Mouse (Mus musculus) forebrain, embryonic 16.5 days (tissue): Measurements from ENCODE around the gene Poldip3. TPM values are rescaled to one million over a fixed set of nuclear protein-coding genes. Genes with fewer than 3 reads are reported as not detected.

Experiments
- ATAC-seq: fragments of 200-750 bp; cut with Nextera tagmentation; 2 replicates; pipeline ENCODE4 v1.8.0; 2017; ENCODE audit warnings: mild to moderate bottlenecking, moderate library complexity
- H3K27ac ChIP-seq: fragments of 300-500 bp; sonication (generic); 2 replicates; pipeline ENCODE4 v1.5.1; 2014; ENCODE audit warnings: low read length, control low read depth
- H3K27me3 ChIP-seq: fragments of 300-500 bp; sonication (generic); replicated peaks from 2 replicates; pipeline ENCODE4 v1.6.1; 2014; ENCODE audit warnings: low read length; ENCODE audit not compliant: control insufficient read depth, insufficient read depth
- H3K36me3 ChIP-seq: fragments of 300-500 bp; sonication (generic); 2 replicates; pipeline ENCODE4 v1.6.1; 2014; ENCODE audit not compliant: control insufficient read depth, insufficient read depth
- H3K4me1 ChIP-seq: fragments of 300-500 bp; sonication (generic); replicated peaks from 2 replicates; pipeline ENCODE4 v1.6.1; 2014; ENCODE audit warnings: low read length; ENCODE audit not compliant: control insufficient read depth, insufficient read depth
- H3K4me2 ChIP-seq: fragments of 300-500 bp; sonication (generic); 2 replicates; pipeline ENCODE4 v1.6.1; 2014; ENCODE audit warnings: mild to moderate bottlenecking, low read length, control low read depth
- H3K4me3 ChIP-seq: fragments of 300-500 bp; sonication (generic); replicated peaks from 2 replicates; pipeline ENCODE4 v1.5.1; 2014; ENCODE audit warnings: mild to moderate bottlenecking, low read length, control low read depth
- H3K9ac ChIP-seq: fragments of 300-500 bp; sonication (generic); replicated peaks from 2 replicates; pipeline ENCODE4 v1.6.1; 2014; ENCODE audit warnings: low read depth, low read length, control low read depth
- H3K9me3 ChIP-seq: fragments of 300-500 bp; sonication (generic); 2 replicates; pipeline ENCODE4 v1.6.1; 2016; ENCODE audit warnings: low read length; ENCODE audit not compliant: control insufficient read depth
- WGBS: fragments of 180-500 bp; shearing (Covaris S2); extraction: QIAGEN DNeasy Blood & Tissue Kit; methylation state at CpG from one replicate; pipeline ENCODE4 v1.1.7; 2014; 5-methylcytosine and 5-hydroxymethylcytosine counted together
- polyA plus RNA-seq: library from polyadenylated mRNA; unstranded; fragments of >200 nt; fragmentation: Nextera tagmentation; extraction: Ambion mirVana; gene quantifications from 2 replicates; pipeline ENCODE4 v1.2.1, GENCODE M21; 2015

Poldip3 gene
- polyA plus RNA-seq, 1 experiment from 2014 or later, result 160 TPM

DNA sequence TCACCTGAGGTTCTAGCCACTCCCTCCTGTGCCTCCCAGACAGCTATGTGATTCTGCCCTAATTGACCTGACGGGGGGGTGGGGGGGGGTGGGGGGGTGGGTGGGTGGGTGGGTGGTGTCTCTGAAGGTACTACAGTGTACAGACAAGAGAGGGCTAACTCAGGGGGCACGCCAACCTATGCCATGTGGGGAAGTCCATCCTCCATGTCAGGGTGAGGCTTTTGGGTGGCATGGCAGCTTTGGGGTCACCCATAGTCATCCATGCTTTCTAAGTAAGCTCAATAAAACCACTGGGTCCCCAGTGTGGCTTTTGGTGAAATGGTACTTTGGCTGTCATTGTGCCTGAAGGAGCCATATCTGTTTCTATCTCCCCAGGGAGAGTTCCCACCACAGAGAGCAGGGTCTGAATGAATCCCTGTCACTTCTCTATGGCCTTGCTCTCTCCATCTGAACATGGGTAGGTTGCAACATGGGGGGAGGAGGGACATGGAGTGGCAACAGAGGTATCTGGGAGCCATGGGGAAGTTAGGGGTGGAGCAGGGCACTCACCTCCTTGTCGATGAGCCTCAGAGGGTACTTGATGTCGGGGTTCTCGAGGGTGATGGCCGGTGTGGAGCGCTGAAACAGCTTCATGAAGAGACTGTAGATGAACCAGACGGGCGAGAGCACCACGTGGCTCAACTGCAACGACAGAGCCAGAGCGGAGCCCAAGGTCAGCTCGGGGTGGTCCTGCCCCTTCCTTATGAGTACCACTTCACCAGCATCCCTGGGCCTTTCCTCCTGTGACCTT, 16.5 kb upstream of the Poldip3 start:
- Histone ChIP-seq H3K4me2 (no peak overlapping the region), H3K4me3 (no peak overlapping the region), H3K27ac (no peak overlapping the region), H3K36me3 (no peaks in the 10 kb centered on the region; the same call in 1 of the 2 replicates), H3K4me1 (peaks cover 4% of the 10 kb centered on the region; the same call in 1 of the 2 replicates), H3K9me3 (no peaks in the 10 kb centered on the region), H3K27me3 (no peaks in the 10 kb centered on the region), H3K9ac (no peak overlapping the region)
- no peak for ATAC-seq
- WGBS, result 93% methylated on average over 13 of the region's 13 CpGs

DNA sequence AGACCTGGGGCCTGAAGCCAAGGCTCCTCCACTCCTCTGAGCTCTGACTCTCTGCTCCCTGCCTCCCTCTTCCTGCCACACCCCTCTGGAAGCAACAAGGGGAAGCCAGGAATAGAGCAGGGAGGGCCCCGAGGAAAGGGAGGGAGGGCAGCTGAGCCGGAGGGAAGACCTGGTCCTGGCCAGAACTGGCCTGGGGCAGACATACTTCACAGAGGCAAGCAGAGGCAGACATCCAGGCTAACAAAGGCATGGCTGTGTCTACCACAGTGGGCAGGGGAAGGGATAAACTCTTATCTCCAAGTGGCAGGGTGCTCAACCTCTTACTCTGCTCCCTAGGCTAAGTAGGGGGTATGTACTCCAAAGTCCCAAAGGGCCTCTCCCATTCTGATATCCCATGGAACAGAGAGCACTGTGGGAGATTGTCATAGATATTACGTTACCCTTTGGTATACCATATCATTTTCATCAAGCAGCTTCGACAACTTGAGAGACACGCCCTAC, 15.8 kb upstream of the Poldip3 start:
- Histone ChIP-seq H3K27ac (no peak overlapping the region), H3K27me3 (no peaks in the 10 kb centered on the region), H3K36me3 (no peaks in the 10 kb centered on the region; the same call in 1 of the 2 replicates), H3K4me1 (no peaks in the 10 kb centered on the region), H3K9ac (no peak overlapping the region), H3K4me3 (no peak overlapping the region), H3K4me2 (no peak overlapping the region), H3K9me3 (no peaks in the 10 kb centered on the region)
- WGBS, result 86% methylated on average over 5 of the region's 5 CpGs
- no peak for ATAC-seq

DNA sequence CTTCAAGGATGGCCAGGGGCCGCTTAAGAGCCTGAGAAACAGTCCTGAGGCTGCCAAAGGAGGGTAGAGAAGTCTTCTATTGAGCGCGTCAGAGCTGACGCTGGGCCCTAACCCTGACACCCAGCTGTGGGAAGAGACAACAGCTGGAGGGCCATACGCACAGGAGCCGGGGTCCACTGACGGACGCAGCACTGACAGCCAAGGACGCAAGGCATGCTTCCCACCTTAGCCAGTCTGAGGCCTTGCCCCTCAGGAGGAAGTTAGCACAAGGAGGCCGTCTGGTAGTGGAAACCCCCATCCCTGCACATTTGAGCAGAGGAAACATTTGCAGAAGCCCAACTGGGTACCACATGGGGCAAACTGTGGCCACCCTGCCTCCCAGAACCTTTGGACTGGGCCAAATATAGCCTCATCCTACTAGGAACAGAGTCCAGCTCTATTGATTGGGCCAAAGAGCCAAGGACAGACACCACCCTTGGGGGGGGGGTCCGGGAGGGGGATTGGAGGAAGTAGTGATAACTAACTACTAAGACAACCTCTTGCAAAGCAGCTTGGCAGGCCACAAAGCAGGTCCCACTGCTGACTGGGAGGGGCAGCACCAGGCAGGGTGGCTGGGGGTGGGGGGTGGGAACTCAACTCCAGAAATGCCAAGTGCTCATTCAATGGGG, 13.8 kb upstream of the Poldip3 start:
- Histone ChIP-seq H3K36me3 (peaks cover 13% of the 10 kb centered on the region), H3K4me1 (no peaks in the 10 kb centered on the region), H3K9me3 (no peaks in the 10 kb centered on the region), H3K27me3 (no peaks in the 10 kb centered on the region), H3K9ac (no peak overlapping the region), H3K27ac (no peak overlapping the region), H3K4me2 (no peak overlapping the region), H3K4me3 (no peak overlapping the region)
- 87% methylated on average over 11 of the region's 11 CpGs for WGBS
- ATAC-seq, result no peak

DNA sequence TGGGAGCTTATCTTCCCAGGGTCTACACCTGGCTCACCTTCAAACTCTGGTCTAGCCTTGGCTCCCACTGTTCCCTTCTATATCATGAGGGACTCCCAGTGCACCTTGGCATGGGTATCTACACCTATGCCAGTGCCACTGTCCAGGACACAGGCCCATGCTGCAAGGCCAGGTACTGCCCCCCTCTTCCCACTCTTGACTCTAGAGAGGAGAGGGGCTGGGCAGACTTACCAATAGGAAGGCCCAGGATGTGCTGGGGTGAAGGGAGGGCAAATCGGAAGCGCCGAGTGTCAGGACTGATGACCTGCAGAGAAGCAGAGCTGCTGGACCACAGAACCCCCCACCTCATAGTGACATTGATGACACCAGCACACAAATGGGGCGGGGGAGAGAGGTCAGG, 12.8 kb upstream of the Poldip3 start:
- Histone ChIP-seq H3K4me1 (no peaks in the 10 kb centered on the region), H3K27me3 (no peaks in the 10 kb centered on the region), H3K27ac (no peak overlapping the region), H3K9me3 (no peaks in the 10 kb centered on the region), H3K9ac (no peak overlapping the region), H3K36me3 (peaks cover 18% of the 10 kb centered on the region), H3K4me2 (no peak overlapping the region), H3K4me3 (no peak overlapping the region)
- ATAC-seq, result no peak
- 94% methylated on average over 4 of the region's 4 CpGs for WGBS

DNA sequence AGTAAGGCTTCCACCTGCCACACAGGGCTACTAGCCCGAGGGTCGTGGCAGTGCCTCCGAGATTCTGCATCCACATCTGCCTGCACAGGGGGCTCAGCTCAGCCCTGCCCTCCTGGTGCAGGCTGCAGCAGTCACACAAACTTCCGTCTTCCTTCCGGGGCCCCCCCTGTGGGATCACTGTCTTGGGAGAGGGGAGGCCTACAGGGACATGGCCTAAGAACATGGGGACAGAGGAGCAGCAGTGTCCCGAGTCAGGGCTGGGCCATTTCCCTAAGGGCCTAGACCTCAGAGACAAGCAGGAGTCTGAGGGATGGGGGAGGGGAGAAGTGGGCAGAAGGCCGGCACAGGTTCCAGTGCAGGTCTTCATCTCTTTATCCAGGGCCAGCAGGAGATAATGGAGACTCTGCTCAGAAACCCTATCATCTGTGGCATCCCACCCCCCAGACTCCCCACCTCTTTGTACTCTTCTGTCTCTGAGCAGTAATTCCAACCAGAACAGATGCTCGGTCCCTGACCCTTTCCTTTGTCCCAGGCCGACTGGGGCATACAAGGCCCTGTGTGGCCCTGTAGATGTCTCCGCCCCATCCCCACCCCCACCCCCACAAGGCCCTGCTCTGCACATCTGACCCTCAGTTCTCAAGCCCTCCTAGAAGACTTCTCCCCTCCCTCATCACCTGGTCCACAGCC, 12.0 kb upstream of the Poldip3 start:
- H3K9ac ChIP-seq, result no peak overlapping the region
- no peaks in the 10 kb centered on the region for H3K9me3 ChIP-seq
- no peak for ATAC-seq
- no peak overlapping the region for H3K4me3 ChIP-seq
- H3K4me1 ChIP-seq, result no peaks in the 10 kb centered on the region
- H3K27ac ChIP-seq, result no peak overlapping the region
- H3K36me3 ChIP-seq, result peaks cover 18% of the 10 kb centered on the region
- no peak overlapping the region for H3K4me2 ChIP-seq
- H3K27me3 ChIP-seq, result no peaks in the 10 kb centered on the region
- WGBS, result 32% methylated on average over 10 of the region's 10 CpGs

DNA sequence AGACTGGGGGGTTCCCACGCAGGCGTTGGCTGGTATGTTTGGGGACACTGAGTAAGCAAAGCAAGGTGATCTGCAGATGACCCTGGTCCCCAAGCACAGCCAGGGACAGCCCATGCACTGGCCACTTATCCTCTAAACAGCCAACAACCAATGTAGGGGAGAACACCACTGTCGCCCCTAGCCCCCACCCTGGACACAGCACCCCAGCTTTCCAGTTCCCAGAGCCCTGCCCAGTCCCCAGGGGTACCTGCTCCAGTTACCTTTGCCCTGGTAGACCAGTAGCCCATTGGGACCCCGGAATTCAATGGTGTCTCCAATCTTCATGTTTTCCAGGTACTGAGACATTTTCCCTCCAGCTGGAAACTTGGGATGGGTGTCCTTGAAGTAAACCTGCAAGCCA, 11.4 kb upstream of the Poldip3 start:
- H3K4me3 ChIP-seq, result no peak overlapping the region
- H3K36me3 ChIP-seq, result peaks cover 18% of the 10 kb centered on the region
- WGBS, result 91% methylated on average over 4 of the region's 4 CpGs
- ATAC-seq, result no peak
- H3K4me1 ChIP-seq, result no peaks in the 10 kb centered on the region
- H3K27ac ChIP-seq, result no peak overlapping the region
- no peaks in the 10 kb centered on the region for H3K9me3 ChIP-seq
- no peak overlapping the region for H3K4me2 ChIP-seq
- no peaks in the 10 kb centered on the region for H3K27me3 ChIP-seq
- H3K9ac ChIP-seq, result no peak overlapping the region

DNA sequence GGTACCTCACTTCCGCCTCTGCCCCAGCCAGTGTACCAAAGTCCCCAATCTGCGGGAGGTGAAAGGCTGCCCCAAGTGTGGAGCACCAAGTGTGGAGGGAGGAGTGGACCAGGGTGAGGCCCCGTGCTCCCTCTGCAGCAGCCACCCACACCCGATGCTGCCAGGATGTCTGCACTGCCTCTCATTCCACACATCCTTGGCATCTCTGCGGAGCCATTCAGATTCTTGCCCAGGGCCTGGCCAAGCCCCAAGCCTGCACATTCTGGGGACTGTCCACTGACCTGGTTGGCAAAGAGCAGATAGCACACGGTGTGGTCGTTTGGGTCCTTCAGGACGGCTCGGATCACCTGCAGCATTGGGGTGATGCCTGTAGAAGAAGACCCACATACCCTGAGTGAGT, 10.6 kb upstream of the Poldip3 start:
- H3K27me3 ChIP-seq, result no peaks in the 10 kb centered on the region
- ATAC-seq, result no peak
- whole genome bisulfite sequencing, result 94% methylated on average over 9 of the region's 9 CpGs

DNA sequence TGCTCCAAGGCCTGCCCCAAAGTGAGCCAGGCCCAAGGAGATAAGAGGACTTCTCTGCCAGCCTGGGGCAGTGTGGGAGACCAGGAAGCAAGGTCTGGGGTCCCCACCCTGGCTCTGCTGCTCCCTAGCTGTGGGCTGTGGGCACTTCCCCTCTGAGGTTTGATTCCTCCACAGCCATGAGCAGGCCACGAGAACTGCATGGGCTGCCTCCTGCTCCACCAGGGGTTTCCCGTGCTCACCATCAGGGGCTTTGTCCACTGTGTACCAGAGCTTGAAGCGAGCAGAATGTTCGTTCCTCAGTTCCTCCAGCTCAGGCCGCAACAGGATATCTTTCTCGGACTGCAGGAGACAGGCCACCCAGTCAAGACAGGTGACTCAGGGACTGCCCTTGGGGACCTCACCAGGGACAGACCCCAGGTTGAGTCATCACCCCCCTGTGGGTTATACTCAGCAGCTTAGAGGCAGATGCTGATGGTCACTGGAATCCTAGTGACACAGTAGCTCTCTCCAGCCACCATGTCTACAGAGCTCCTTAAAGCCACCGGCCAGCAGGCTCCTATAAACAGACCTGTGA, 9.5 kb upstream of the Poldip3 start:
- no peaks in the 10 kb centered on the region for H3K27me3 ChIP-seq
- H3K9ac ChIP-seq, result no peak overlapping the region
- no peaks in the 10 kb centered on the region for H3K4me1 ChIP-seq
- WGBS, result 95% methylated on average over 7 of the region's 7 CpGs
- H3K36me3 ChIP-seq, result peaks cover 18% of the 10 kb centered on the region
- no peak overlapping the region for H3K4me2 ChIP-seq
- no peak for ATAC-seq
- H3K9me3 ChIP-seq, result no peaks in the 10 kb centered on the region
- no peak overlapping the region for H3K27ac ChIP-seq
- no peak overlapping the region for H3K4me3 ChIP-seq

More for the DNA sequence above, 10.6 kb upstream of the Poldip3 start:
- H3K27ac ChIP-seq, result no peak overlapping the region
- no peak overlapping the region for H3K9ac ChIP-seq
- peaks cover 18% of the 10 kb centered on the region for H3K36me3 ChIP-seq
- no peaks in the 10 kb centered on the region for H3K4me1 ChIP-seq
- H3K4me2 ChIP-seq, result no peak overlapping the region
- H3K9me3 ChIP-seq, result no peaks in the 10 kb centered on the region
- H3K4me3 ChIP-seq, result no peak overlapping the region

DNA sequence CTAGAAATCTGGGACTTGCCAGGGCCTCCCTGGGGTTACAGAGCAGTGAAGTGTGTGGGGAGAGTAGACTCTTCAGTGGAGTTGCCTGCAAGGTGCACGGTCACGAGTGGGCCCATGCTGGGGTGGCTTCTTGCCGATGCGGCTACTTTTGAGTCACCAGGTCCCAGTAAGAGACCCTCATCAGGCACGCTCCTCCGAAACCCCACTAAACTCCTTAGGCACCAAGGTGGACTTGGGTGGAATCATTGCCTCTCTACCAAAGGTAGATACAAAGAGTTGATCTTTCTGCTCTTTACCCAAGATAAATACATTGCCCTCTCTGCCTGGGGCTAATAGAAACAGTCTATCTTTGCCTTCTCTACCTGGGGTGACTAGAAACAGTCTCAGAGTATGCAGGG, 8.5 kb upstream of the Poldip3 start:
- no peak overlapping the region for H3K27ac ChIP-seq
- no peak overlapping the region for H3K4me2 ChIP-seq
- no peak overlapping the region for H3K9ac ChIP-seq
- peaks cover 18% of the 10 kb centered on the region for H3K36me3 ChIP-seq
- ATAC-seq, result no peak
- H3K9me3 ChIP-seq, result no peaks in the 10 kb centered on the region
- H3K4me1 ChIP-seq, result no peaks in the 10 kb centered on the region
- H3K4me3 ChIP-seq, result no peak overlapping the region
- 95% methylated on average over 6 of the region's 6 CpGs for WGBS
- H3K27me3 ChIP-seq, result no peaks in the 10 kb centered on the region
